Mouse (Mus musculus) hindbrain, postnatal 0 days (tissue): ENCODE results near the gene Gm4881. TPM values are rescaled to one million over a fixed set of nuclear protein-coding genes. Genes with fewer than 3 reads are reported as not detected.
A peak's percentile ranks its signal among the peaks of the same experiment; 100 is the strongest.

Source experiments
- ATAC-seq: fragments of 200-750 bp; cut with Nextera tagmentation; 2 replicates; pipeline ENCODE4 v1.8.0; 2017; ENCODE audit warnings: mild to moderate bottlenecking, moderate TSS enrichment, moderate library complexity
- DNase-seq: peaks from one replicate; pipeline ENCODE4 v3.0.0-alpha.2; 2015; ENCODE audit warnings: low spot score
- H3K27ac ChIP-seq: fragments of 300-500 bp; sonication (generic); 2 replicates; pipeline ENCODE4 v1.5.1; 2014; ENCODE audit warnings: mild to moderate bottlenecking
- H3K27me3 ChIP-seq: fragments of 300-500 bp; sonication (generic); 2 replicates; pipeline ENCODE4 v1.6.1; 2014; ENCODE audit warnings: low read length, mixed read lengths; ENCODE audit not compliant: insufficient read depth
- H3K36me3 ChIP-seq: fragments of 300-500 bp; sonication (generic); 2 replicates; pipeline ENCODE4 v1.6.1; 2014; ENCODE audit warnings: low read length, mixed read lengths; ENCODE audit not compliant: insufficient read depth
- H3K4me1 ChIP-seq: fragments of 300-500 bp; sonication (generic); 2 replicates; pipeline ENCODE4 v1.6.1; 2014; ENCODE audit warnings: antibody characterized with exemption, low read length, mixed read lengths; ENCODE audit not compliant: insufficient read depth
- H3K4me2 ChIP-seq: fragments of 300-500 bp; sonication (generic); 2 replicates; pipeline ENCODE4 v1.6.1; 2014; ENCODE audit warnings: low read depth, mild to moderate bottlenecking, low read length, moderate library complexity, mixed read lengths
- H3K4me3 ChIP-seq: fragments of 300-500 bp; sonication (generic); 2 replicates; pipeline ENCODE4 v1.5.1; 2014; ENCODE audit warnings: low read length
- H3K9ac ChIP-seq: fragments of 300-500 bp; sonication (generic); replicated peaks from 2 replicates; pipeline ENCODE4 v1.6.1; 2014; ENCODE audit warnings: mild to moderate bottlenecking, low read length, moderate library complexity, mixed read lengths
- H3K9me3 ChIP-seq: fragments of 300-500 bp; sonication (generic); 2 replicates; pipeline ENCODE4 v1.6.1; 2016; ENCODE audit warnings: low read length, mixed read lengths
- CTCF ChIP-seq: IDR thresholded peaks from 2 replicates; pipeline ENCODE4 v1.5.1; 2016; ENCODE audit warnings: antibody characterized with exemption, control low read depth, low read depth
- WGBS: fragments of 180-500 bp; shearing (Covaris S2); extraction: QIAGEN DNeasy Blood & Tissue Kit; methylation state at CpG from one replicate; pipeline ENCODE4 v1.1.7; 2014; 5-methylcytosine and 5-hydroxymethylcytosine counted together
- microRNA-seq, 2 experiments: library from miRNA; unstranded; fragments of <30 nt; microRNA quantifications; one replicate each; pipeline ENCODE4; 2016
- polyA plus RNA-seq: library from polyadenylated mRNA; unstranded; fragments of >200 nt; fragmentation: Nextera tagmentation; extraction: Ambion mirVana; gene quantifications from 2 replicates; pipeline ENCODE4 v1.2.1, GENCODE M21; 2015
- total RNA-seq: library from RNA; depleted of rRNA; stranded (reverse); fragments of >200 nt; gene quantifications from 2 replicates; pipeline ENCODE4 v1.2.3, GENCODE M21; 2014; rRNA removed

Gene Gm4881
- total and polyA plus RNA-seq, 2 experiments from 2014 or later, result 2.4 to 6.6 TPM

GRCm38 (mm10) chr7:24883896-24884692 is 60.2 kb downstream of the Gm4881 start, which contains the start of gene Rps19:
Rps19 (plus strand) TSS chr7:24884371.
- H3K4me3 ChIP-seq, result peak within 1 kb of the TSS; percentile 82
- H3K9me3 ChIP-seq, result no peaks in the 10 kb centered on the region
- DNase-seq, result peak; percentile 100
- H3K4me1 ChIP-seq, result peaks cover 15% of the 10 kb centered on the region
- peak within 1 kb of the TSS; percentile 66 for H3K4me2 ChIP-seq
- WGBS, result under 1% methylated on average over 55 of the region's 57 CpGs
- peak within 1 kb of the TSS; percentile 85 for H3K27ac ChIP-seq
- TF ChIP-seq CTCF, result peak; percentile 59
- ATAC-seq, result peak; percentile 95
- H3K27me3 ChIP-seq, result no peaks in the 10 kb centered on the region
- peak within 1 kb of the TSS; percentile 98 for H3K9ac ChIP-seq
- peaks cover 26% of the 10 kb centered on the region; the same call in 1 of the 2 replicates for H3K36me3 ChIP-seq

DNA sequence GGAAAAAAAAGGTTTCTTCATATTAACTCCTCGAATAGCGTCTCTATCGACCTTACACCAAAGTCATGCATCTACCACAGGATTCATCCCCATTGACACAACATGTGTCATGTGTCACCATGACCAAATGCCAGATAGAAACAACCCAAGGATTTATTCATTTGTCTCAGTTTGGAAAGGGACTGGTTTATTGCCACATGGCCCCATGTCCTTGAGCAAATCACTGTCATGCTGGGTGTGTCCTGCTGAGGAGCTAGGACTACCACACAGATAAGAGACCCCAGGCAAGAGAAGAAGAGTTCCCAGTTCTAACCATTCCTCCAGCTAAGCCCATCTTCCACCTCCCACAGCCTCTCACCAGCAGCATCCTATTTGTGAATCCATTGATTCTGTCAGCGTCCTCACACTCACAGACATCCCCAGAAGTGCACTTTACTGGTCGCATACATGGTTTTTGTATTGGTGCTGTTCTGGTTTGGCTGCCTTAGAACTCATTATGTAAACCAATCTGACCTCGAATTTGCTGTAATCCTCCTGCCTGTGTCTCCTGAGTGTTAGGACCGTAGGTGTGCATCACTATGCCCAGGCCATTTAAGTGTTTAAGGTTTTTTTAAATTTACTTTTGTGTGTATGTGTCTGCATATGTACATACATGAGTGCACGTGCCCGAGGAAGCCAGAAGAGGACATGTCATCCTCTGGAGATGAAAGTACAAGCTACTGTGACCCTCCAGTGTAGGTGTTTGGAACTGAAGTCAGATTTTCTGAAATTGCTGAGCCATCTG is 61.7 kb downstream of the Gm4881 start:
- Histone ChIP-seq H3K9me3 (no peaks in the 10 kb centered on the region), H3K27ac (no peak overlapping the region), H3K27me3 (no peaks in the 10 kb centered on the region), H3K36me3 (peaks cover 15% of the 10 kb centered on the region; the same call in 1 of the 2 replicates), H3K9ac (no peak overlapping the region), H3K4me3 (no peak overlapping the region), H3K4me2 (no peak overlapping the region), H3K4me1 (peaks cover 15% of the 10 kb centered on the region)
- DNase-seq, result no peak
- WGBS, result 94% methylated on average over 9 of the region's 9 CpGs
- ATAC-seq, result no peak
- TF ChIP-seq CTCF, result no peak

DNA sequence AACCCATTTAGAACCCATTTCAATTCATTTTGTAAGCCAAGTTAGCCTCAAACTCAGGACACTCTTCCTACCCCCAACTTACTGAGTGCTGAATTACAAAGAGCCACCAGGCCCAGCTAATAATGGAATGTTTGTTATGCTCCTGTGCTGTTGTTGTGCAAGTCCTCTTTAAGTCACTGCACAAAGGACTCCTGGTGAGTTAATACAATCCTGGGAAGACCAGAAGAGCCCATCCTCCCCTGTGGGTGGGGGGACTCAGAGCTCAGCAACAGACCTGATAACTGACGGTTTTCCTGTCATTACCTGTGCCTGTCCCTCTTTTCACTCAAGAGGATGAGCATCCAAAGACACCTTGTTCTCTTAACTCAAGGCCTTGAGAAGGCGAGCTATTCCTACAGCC is 64.7 kb downstream of the Gm4881 start:
- 32% methylated on average over 2 of the region's 2 CpGs for WGBS

GRCm38 (mm10) chr7:24877588-24877987 is 66.7 kb downstream of the Gm4881 start:
- H3K9ac ChIP-seq, result no peak overlapping the region
- ATAC-seq (no peak), DNase-seq (no peak)
- H3K4me2 ChIP-seq, result no peak overlapping the region
- no peak for TF ChIP-seq CTCF
- H3K4me1 ChIP-seq, result no peaks in the 10 kb centered on the region
- WGBS, result 86% methylated on average over 3 of the region's 3 CpGs
- no peaks in the 10 kb centered on the region for H3K9me3 ChIP-seq
- H3K36me3 ChIP-seq, result no peaks in the 10 kb centered on the region
- H3K27ac ChIP-seq, result no peak overlapping the region
- no peak overlapping the region for H3K4me3 ChIP-seq
- H3K27me3 ChIP-seq, result no peaks in the 10 kb centered on the region

More for the DNA sequence above, 64.7 kb downstream of the Gm4881 start:
- Histone ChIP-seq H3K36me3 (no peaks in the 10 kb centered on the region), H3K27ac (no peak overlapping the region), H3K9me3 (no peaks in the 10 kb centered on the region), H3K4me2 (no peak overlapping the region), H3K4me3 (no peak overlapping the region), H3K4me1 (no peaks in the 10 kb centered on the region), H3K9ac (no peak overlapping the region), H3K27me3 (no peaks in the 10 kb centered on the region)
- no peak for TF ChIP-seq CTCF
- no peak for DNase-seq
- ATAC-seq, result no peak

Small RNAs within 50 kb of the gene (microRNA-seq; reads per million reads assigned to microRNA genes)
- gene Mir7046, result 0.36 to 1.4 reads per million in 2 experiments
- gene Mir7047, result 3.3 to 3.9 reads per million in 2 experiments

Other genes starting within 250 kb of the Gm4881 start
- gene BC049730, start 235.3 kb downstream of the Gm4881 start, total RNA-seq, result not detected in 2 replicates
- gene BC049730, start 235.3 kb downstream of the Gm4881 start, polyA plus RNA-seq, result not detected in 2 replicates
- not detected in 2 replicates for gene Gm4763, start 217.6 kb downstream of the Gm4881 start, total RNA-seq
- not detected in 2 replicates for gene Gm4763, start 217.6 kb downstream of the Gm4881 start, polyA plus RNA-seq
- gene Cd177, start 184.2 kb downstream of the Gm4881 start, total RNA-seq, result 2.2 and 2.8 TPM in 2 replicates
- 0.38 and 0.55 TPM in 2 replicates for gene Cd177, start 184.2 kb downstream of the Gm4881 start, polyA plus RNA-seq
- not detected in 2 replicates for gene Ceacam10, start 167.3 kb downstream of the Gm4881 start, total RNA-seq
- 0.63 and 0.80 TPM in 2 replicates for gene Ceacam10, start 167.3 kb downstream of the Gm4881 start, polyA plus RNA-seq
- 0.79 and 2.5 TPM in 2 replicates for gene Gm9844, start 82.3 kb downstream of the Gm4881 start, total RNA-seq
- 31.9 and 32.5 TPM in 2 replicates for gene Gm9844, start 82.3 kb downstream of the Gm4881 start, polyA plus RNA-seq
- gene Lypd4, start 74.6 kb downstream of the Gm4881 start, total RNA-seq, result not detected in 2 replicates
- gene Lypd4, start 74.6 kb downstream of the Gm4881 start, polyA plus RNA-seq, result not detected in 2 replicates
- 1.7 TPM in 1 of 2 replicates, not detected in the other for gene Dmrtc2, start 74.4 kb downstream of the Gm4881 start, total RNA-seq
- gene Dmrtc2, start 74.4 kb downstream of the Gm4881 start, polyA plus RNA-seq, result 0.10 and 0.18 TPM in 2 replicates
- 483 and 611 TPM in 2 replicates for gene Rps19, start 60.1 kb downstream of the Gm4881 start, total RNA-seq
- gene Rps19, start 60.1 kb downstream of the Gm4881 start, polyA plus RNA-seq, result 1,228 and 1,333 TPM in 2 replicates
- gene Cd79a, start 47.1 kb downstream of the Gm4881 start, total RNA-seq, result 0.10 and 0.11 TPM in 2 replicates
- gene Cd79a, start 47.1 kb downstream of the Gm4881 start, polyA plus RNA-seq, result 0.63 and 0.93 TPM in 2 replicates
- 16.9 and 33.6 TPM in 2 replicates for gene Arhgef1, start 41.6 kb downstream of the Gm4881 start, total RNA-seq
- gene Arhgef1, start 41.6 kb downstream of the Gm4881 start, polyA plus RNA-seq, result 33.9 and 39.0 TPM in 2 replicates
- 705 and 708 TPM in 2 replicates for gene Rabac1, start 28.3 kb upstream of the Gm4881 start, total RNA-seq
- 497 and 530 TPM in 2 replicates for gene Rabac1, start 28.3 kb upstream of the Gm4881 start, polyA plus RNA-seq
- 572 and 588 TPM in 2 replicates for gene Atp1a3, start 61.5 kb upstream of the Gm4881 start, total RNA-seq
- 649 and 730 TPM in 2 replicates for gene Atp1a3, start 61.5 kb upstream of the Gm4881 start, polyA plus RNA-seq
- 141 and 142 TPM in 2 replicates for gene Grik5, start 127.9 kb upstream of the Gm4881 start, total RNA-seq
- 14.6 and 14.8 TPM in 2 replicates for gene Grik5, start 127.9 kb upstream of the Gm4881 start, polyA plus RNA-seq
- 38.4 and 40.4 TPM in 2 replicates for gene Zfp574, start 128.1 kb upstream of the Gm4881 start, total RNA-seq
- gene Zfp574, start 128.1 kb upstream of the Gm4881 start, polyA plus RNA-seq, result 23.7 and 26.3 TPM in 2 replicates
- gene Pou2f2, start 235.2 kb upstream of the Gm4881 start, total RNA-seq, result 3.9 and 4.7 TPM in 2 replicates
- gene Pou2f2, start 235.2 kb upstream of the Gm4881 start, polyA plus RNA-seq, result 14.4 and 20.2 TPM in 2 replicates